Mouse (Mus musculus): ENCODE data around the gene Aasdh. TPM values are rescaled to one million over a fixed set of nuclear protein-coding genes. Genes with fewer than 3 reads are reported as not detected.
"Not testable (repeated sequence)": the region's sequence is repeated elsewhere in the genome, so short reads cannot be mapped to it uniquely, and the experiment has no call there.

Gene Aasdh
- polyA plus RNA-seq, 1 experiment from 2014 or later: 15.0 TPM

- H3K4me3 ChIP-seq (ENCODE audit: low read length): no peak overlapping the region
- H3K9ac ChIP-seq (ENCODE audit: low read depth, low read length): no peak overlapping the region
- no peaks in the 10 kb centered on the region for H3K27me3 ChIP-seq (replicated peaks; ENCODE audit: control insufficient read depth, insufficient read depth, low read length)
- H3K27ac ChIP-seq (ENCODE audit: low read length): no peak overlapping the region
- H3K36me3 ChIP-seq (ENCODE audit: control insufficient read depth, insufficient read depth, low read length): peaks cover 17% of the 10 kb centered on the region
- H3K4me2 ChIP-seq (ENCODE audit: low read depth, low read length): no peak overlapping the region
- WGBS: 82% methylated on average over 4 of the region's 4 CpGs
- H3K9me3 ChIP-seq (ENCODE audit: control insufficient read depth, low read length): peaks cover 3% of the 10 kb centered on the region; the same call in 1 of the 2 replicates
- no peak for ATAC-seq
- no peaks in the 10 kb centered on the region for H3K4me1 ChIP-seq (ENCODE audit: control insufficient read depth, insufficient read depth, low read length)
These were observed 17.5 kb upstream of the Aasdh start for GRCm38 (mm10) chr5:76922833-76923232.

DNA sequence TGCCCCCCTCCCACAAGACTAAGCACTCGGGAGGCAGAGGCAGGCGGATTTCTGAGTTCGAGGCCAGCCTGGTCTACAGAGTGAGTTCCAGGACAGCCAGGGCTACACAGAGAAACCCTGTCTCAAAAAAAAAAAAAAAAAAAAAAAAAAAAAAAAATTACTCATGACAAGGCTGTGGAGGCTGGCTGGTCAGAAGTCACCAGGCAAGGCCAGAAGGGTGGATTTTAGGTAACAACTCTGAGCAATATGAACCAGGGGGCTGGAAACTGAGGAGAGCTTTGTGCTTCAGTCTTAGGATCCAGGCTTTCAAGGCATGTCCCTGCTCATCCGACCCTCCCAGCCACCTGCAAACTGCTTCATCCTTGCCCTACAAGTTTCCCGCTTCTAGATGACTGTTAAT is 7.2 kb upstream of the Aasdh start:
- ATAC-seq; H3K27ac ChIP-seq (ENCODE audit: low read length); H3K4me2 ChIP-seq (ENCODE audit: low read depth, low read length); H3K9me3 ChIP-seq (ENCODE audit: control insufficient read depth, low read length); H3K4me1 ChIP-seq (ENCODE audit: control insufficient read depth, insufficient read depth, low read length); H3K36me3 ChIP-seq (ENCODE audit: control insufficient read depth, insufficient read depth, low read length); H3K9ac ChIP-seq (ENCODE audit: low read depth, low read length); H3K4me3 ChIP-seq (ENCODE audit: low read length); H3K27me3 ChIP-seq (replicated peaks; ENCODE audit: control insufficient read depth, insufficient read depth, low read length): not testable (repeated sequence)
- 91% methylated on average over 5 of the region's 5 CpGs for WGBS

GRCm38 (mm10) chr5:76910807-76911206 is 5.5 kb upstream of the Aasdh start:
- ATAC-seq: no peak

GRCm38 (mm10) chr5:76906155-76906499 is 813 bp upstream of the Aasdh start:
- ATAC-seq: no peak
- 36% methylated on average over 3 of the region's 3 CpGs for WGBS

More at GRCm38 (mm10) chr5:76910807-76911206, 5.5 kb upstream of the Aasdh start:
- H3K27ac ChIP-seq (ENCODE audit: low read length): no peak overlapping the region
- no peak overlapping the region for H3K4me2 ChIP-seq (ENCODE audit: low read depth, low read length)
- H3K9ac ChIP-seq (ENCODE audit: low read depth, low read length): no peak overlapping the region
- H3K36me3 ChIP-seq (ENCODE audit: control insufficient read depth, insufficient read depth, low read length): no peaks in the 10 kb centered on the region
- no peaks in the 10 kb centered on the region for H3K27me3 ChIP-seq (replicated peaks; ENCODE audit: control insufficient read depth, insufficient read depth, low read length)
- no peaks in the 10 kb centered on the region for H3K4me1 ChIP-seq (ENCODE audit: control insufficient read depth, insufficient read depth, low read length)
- H3K4me3 ChIP-seq (ENCODE audit: low read length): no peak overlapping the region
- WGBS: 73% methylated on average over 3 of the region's 3 CpGs
- H3K9me3 ChIP-seq (ENCODE audit: control insufficient read depth, low read length): no peaks in the 10 kb centered on the region

DNA sequence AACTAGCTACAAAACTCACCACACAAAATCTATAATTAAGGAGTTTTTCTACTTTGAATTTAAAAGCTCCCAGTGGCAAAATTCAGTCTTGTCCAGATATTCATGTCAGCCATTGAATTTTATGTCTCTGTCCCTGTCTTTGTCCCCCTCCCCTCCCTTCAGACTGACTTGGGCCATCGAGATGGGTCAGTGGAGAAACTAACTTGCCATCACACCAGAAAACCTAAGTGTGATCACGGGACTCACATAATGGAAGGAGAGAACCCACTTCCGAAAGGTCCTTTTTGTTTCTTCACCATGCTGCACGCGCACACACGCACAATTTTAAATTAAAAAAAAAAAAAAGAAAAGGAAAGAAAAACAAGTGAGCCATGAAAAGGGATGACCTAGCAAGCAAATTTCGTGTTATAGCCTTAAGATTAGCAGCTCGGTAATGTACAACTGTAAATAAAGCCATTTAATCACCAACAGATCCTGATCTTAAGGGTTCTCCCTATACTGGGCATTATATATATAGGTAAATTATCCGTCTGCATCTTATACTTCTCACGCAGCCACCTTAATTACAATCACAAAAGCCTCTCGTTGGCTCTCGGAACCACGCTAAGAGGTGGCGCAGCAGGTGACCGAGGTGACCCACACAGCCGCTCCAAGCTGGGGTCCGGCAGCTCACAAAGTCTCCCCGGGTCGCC is 455 bp downstream of the Aasdh start:
- no peaks in the 10 kb centered on the region for H3K9me3 ChIP-seq (ENCODE audit: control insufficient read depth, low read length)
- H3K27ac ChIP-seq (ENCODE audit: low read length): peak overlapping the region; percentile 84
- peak overlapping the region; percentile 86 for H3K9ac ChIP-seq (ENCODE audit: low read depth, low read length)
- H3K27me3 ChIP-seq (replicated peaks; ENCODE audit: control insufficient read depth, insufficient read depth, low read length): no peaks in the 10 kb centered on the region
- peak; percentile 74 for ATAC-seq
- peak overlapping the region; percentile 75 for H3K4me3 ChIP-seq (ENCODE audit: low read length)
- no peaks in the 10 kb centered on the region for H3K4me1 ChIP-seq (ENCODE audit: control insufficient read depth, insufficient read depth, low read length)
- 2% methylated on average over 19 of the region's 19 CpGs for WGBS
- H3K4me2 ChIP-seq (ENCODE audit: low read depth, low read length): peak overlapping the region; percentile 52
- H3K36me3 ChIP-seq (ENCODE audit: control insufficient read depth, insufficient read depth, low read length): no peaks in the 10 kb centered on the region

More at GRCm38 (mm10) chr5:76906155-76906499, 813 bp upstream of the Aasdh start:
- H3K4me2 ChIP-seq (ENCODE audit: low read depth, low read length): peak overlapping the region; percentile 80
- H3K4me1 ChIP-seq (ENCODE audit: control insufficient read depth, insufficient read depth, low read length): no peaks in the 10 kb centered on the region
- peak overlapping the region; percentile 86 for H3K9ac ChIP-seq (ENCODE audit: low read depth, low read length)
- H3K27ac ChIP-seq (ENCODE audit: low read length): peak overlapping the region; percentile 89; the same call in 1 of the 2 replicates
- peak overlapping the region; percentile 75 for H3K4me3 ChIP-seq (ENCODE audit: low read length)
- no peaks in the 10 kb centered on the region for H3K36me3 ChIP-seq (ENCODE audit: control insufficient read depth, insufficient read depth, low read length)
- H3K27me3 ChIP-seq (replicated peaks; ENCODE audit: control insufficient read depth, insufficient read depth, low read length): no peaks in the 10 kb centered on the region
- H3K9me3 ChIP-seq (ENCODE audit: control insufficient read depth, low read length): no peaks in the 10 kb centered on the region

- H3K27ac ChIP-seq (ENCODE audit: low read length): no peak overlapping the region
- H3K4me1 ChIP-seq (ENCODE audit: control insufficient read depth, insufficient read depth, low read length): no peaks in the 10 kb centered on the region
- ATAC-seq: no peak
- H3K9ac ChIP-seq (ENCODE audit: low read depth, low read length): no peak overlapping the region
- H3K4me2 ChIP-seq (ENCODE audit: low read depth, low read length): no peak overlapping the region
- H3K27me3 ChIP-seq (replicated peaks; ENCODE audit: control insufficient read depth, insufficient read depth, low read length): no peaks in the 10 kb centered on the region
- WGBS: 77% methylated on average over 4 of the region's 4 CpGs
- no peaks in the 10 kb centered on the region for H3K36me3 ChIP-seq (ENCODE audit: control insufficient read depth, insufficient read depth, low read length)
- no peak overlapping the region for H3K4me3 ChIP-seq (ENCODE audit: low read length)
- H3K9me3 ChIP-seq (ENCODE audit: control insufficient read depth, low read length): no peaks in the 10 kb centered on the region
These were observed 3.2 kb downstream of the Aasdh start for GRCm38 (mm10) chr5:76902131-76902530.

- Histone ChIP-seq H3K27ac (ENCODE audit: low read length) (no peak overlapping the region), H3K36me3 (ENCODE audit: control insufficient read depth, insufficient read depth, low read length) (no peaks in the 10 kb centered on the region), H3K4me2 (ENCODE audit: low read depth, low read length) (no peak overlapping the region), H3K9ac (ENCODE audit: low read depth, low read length) (no peak overlapping the region), H3K9me3 (ENCODE audit: control insufficient read depth, low read length) (no peaks in the 10 kb centered on the region), H3K27me3 (replicated peaks; ENCODE audit: control insufficient read depth, insufficient read depth, low read length) (no peaks in the 10 kb centered on the region), H3K4me1 (ENCODE audit: control insufficient read depth, insufficient read depth, low read length) (no peaks in the 10 kb centered on the region), H3K4me3 (ENCODE audit: low read length) (no peak overlapping the region)
- ATAC-seq: no peak
- WGBS: 79% methylated on average over 2 of the region's 2 CpGs
These were observed 12.2 kb downstream of the Aasdh start for GRCm38 (mm10) chr5:76893084-76893483.

- ATAC-seq: no peak
- Histone ChIP-seq H3K27me3 (replicated peaks; ENCODE audit: control insufficient read depth, insufficient read depth, low read length) (no peaks in the 10 kb centered on the region), H3K4me1 (ENCODE audit: control insufficient read depth, insufficient read depth, low read length) (no peaks in the 10 kb centered on the region), H3K9ac (ENCODE audit: low read depth, low read length) (no peak overlapping the region), H3K27ac (ENCODE audit: low read length) (no peak overlapping the region), H3K4me2 (ENCODE audit: low read depth, low read length) (no peak overlapping the region), H3K4me3 (ENCODE audit: low read length) (no peak overlapping the region), H3K9me3 (ENCODE audit: control insufficient read depth, low read length) (no peaks in the 10 kb centered on the region), H3K36me3 (ENCODE audit: control insufficient read depth, insufficient read depth, low read length) (no peaks in the 10 kb centered on the region)
- 50% methylated on average over 2 of the region's 2 CpGs for WGBS
These were observed 12.7 kb downstream of the Aasdh start for GRCm38 (mm10) chr5:76892608-76893007.

DNA sequence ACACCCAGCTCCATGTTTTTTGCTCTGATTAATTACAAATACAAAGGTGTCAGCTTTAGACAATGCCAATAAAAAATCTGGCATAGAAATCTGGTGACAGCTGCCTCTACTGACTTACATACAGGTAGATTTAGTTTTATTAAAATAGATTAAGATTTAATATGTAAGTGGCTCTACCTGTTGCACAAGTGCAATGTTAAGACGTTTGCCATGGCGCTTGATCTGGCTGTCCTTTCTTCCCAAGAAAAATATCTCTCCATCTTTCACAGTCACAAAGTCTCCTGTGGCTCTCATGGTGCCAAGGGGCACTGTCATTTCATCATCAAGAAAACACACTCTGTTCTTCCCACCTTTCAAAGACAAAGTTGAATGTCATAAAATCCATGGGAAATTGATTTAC is 18.3 kb downstream of the Aasdh start:
- H3K4me3 ChIP-seq (ENCODE audit: low read length): no peak overlapping the region
- H3K9ac ChIP-seq (ENCODE audit: low read depth, low read length): no peak overlapping the region
- H3K36me3 ChIP-seq (ENCODE audit: control insufficient read depth, insufficient read depth, low read length): peaks cover 3% of the 10 kb centered on the region; the same call in 1 of the 2 replicates
- H3K27me3 ChIP-seq (replicated peaks; ENCODE audit: control insufficient read depth, insufficient read depth, low read length): no peaks in the 10 kb centered on the region
- H3K9me3 ChIP-seq (ENCODE audit: control insufficient read depth, low read length): no peaks in the 10 kb centered on the region
- no peak overlapping the region for H3K27ac ChIP-seq (ENCODE audit: low read length)
- H3K4me2 ChIP-seq (ENCODE audit: low read depth, low read length): no peak overlapping the region
- no peak for ATAC-seq
- WGBS: 91% methylated on average over 2 of the region's 2 CpGs
- no peaks in the 10 kb centered on the region for H3K4me1 ChIP-seq (ENCODE audit: control insufficient read depth, insufficient read depth, low read length)

- no peak overlapping the region for H3K4me2 ChIP-seq (ENCODE audit: low read depth, low read length)
- WGBS: 81% methylated on average over 1 of the region's 1 CpGs
- H3K27ac ChIP-seq (ENCODE audit: low read length): no peak overlapping the region
- no peaks in the 10 kb centered on the region for H3K9me3 ChIP-seq (ENCODE audit: control insufficient read depth, low read length)
- ATAC-seq: no peak
- H3K4me1 ChIP-seq (ENCODE audit: control insufficient read depth, insufficient read depth, low read length): no peaks in the 10 kb centered on the region
- H3K9ac ChIP-seq (ENCODE audit: low read depth, low read length): no peak overlapping the region
- H3K4me3 ChIP-seq (ENCODE audit: low read length): no peak overlapping the region
- H3K36me3 ChIP-seq (ENCODE audit: control insufficient read depth, insufficient read depth, low read length): peaks cover 3% of the 10 kb centered on the region; the same call in 1 of the 2 replicates
- H3K27me3 ChIP-seq (replicated peaks; ENCODE audit: control insufficient read depth, insufficient read depth, low read length): no peaks in the 10 kb centered on the region
These were observed 21.2 kb downstream of the Aasdh start for GRCm38 (mm10) chr5:76884107-76884506.
